Mouse (Mus musculus) thymus, postnatal 0 days (tissue): ENCODE data around the gene Ttbk2. TPM values are rescaled to one million over a fixed set of nuclear protein-coding genes. Genes with fewer than 3 reads are reported as not detected.

Source experiments
- polyA plus RNA-seq: library from polyadenylated mRNA; unstranded; fragments of >200 nt; fragmentation: Nextera tagmentation; extraction: Ambion mirVana; gene quantifications from 2 replicates; pipeline ENCODE4 v1.2.1, GENCODE M21; 2015

Ttbk2 gene
- polyA plus RNA-seq, 1 experiment from 2014 or later, result 3.7 TPM

Other genes with a start within 250 kb of the Ttbk2 start
- 20.5 and 25.8 TPM in 2 replicates for gene Haus2, start 241.2 kb downstream of the Ttbk2 start, polyA plus RNA-seq
- gene Lrrc57, start 241.1 kb downstream of the Ttbk2 start, polyA plus RNA-seq, result 22.0 and 25.2 TPM in 2 replicates
- gene Stard9, start 221.5 kb downstream of the Ttbk2 start, polyA plus RNA-seq, result 1.5 and 2.3 TPM in 2 replicates
- gene Cdan1, start 476 bp downstream of the Ttbk2 start, polyA plus RNA-seq, result 8.2 and 8.7 TPM in 2 replicates
- gene Ubr1, start 120.1 kb upstream of the Ttbk2 start, polyA plus RNA-seq, result 23.1 and 28.6 TPM in 2 replicates
- gene Tmem62, start 126.4 kb upstream of the Ttbk2 start, polyA plus RNA-seq, result 3.0 and 4.7 TPM in 2 replicates
- 81.1 and 85.9 TPM in 2 replicates for gene Ccndbp1, start 157.8 kb upstream of the Ttbk2 start, polyA plus RNA-seq
- 0.30 and 0.46 TPM in 2 replicates for gene Epb42, start 186.5 kb upstream of the Ttbk2 start, polyA plus RNA-seq
- 0.31 and 0.42 TPM in 2 replicates for gene Tgm5, start 235.2 kb upstream of the Ttbk2 start, polyA plus RNA-seq